Mouse (Mus musculus) limb, embryonic 14.5 days (tissue): Measurements from ENCODE around the gene Cd180. TPM values are rescaled to one million over a fixed set of nuclear protein-coding genes. Genes with fewer than 3 reads are reported as not detected.

ENCODE experiments used
- ATAC-seq: fragments of 200-750 bp; cut with Nextera tagmentation; 2 replicates; pipeline ENCODE4 v1.8.0; 2017; ENCODE audit warnings: low read depth, moderate number of reproducible peaks, moderate TSS enrichment; ENCODE audit not compliant: low FRiP score
- DNase-seq: peaks from one replicate; pipeline ENCODE4 v3.0.0-alpha.2; 2015; ENCODE audit warnings: low spot score
- H3K27ac ChIP-seq: fragments of 300-500 bp; sonication (generic); replicated peaks from 2 replicates; pipeline ENCODE4 v1.5.1; 2014; ENCODE audit warnings: low read depth, mild to moderate bottlenecking, low read length, moderate library complexity, mixed read lengths
- H3K27me3 ChIP-seq: fragments of 300-500 bp; sonication (generic); 2 replicates; pipeline ENCODE4 v1.6.1; 2014; ENCODE audit warnings: low read length, mixed read lengths; ENCODE audit not compliant: control insufficient read depth, insufficient read depth
- H3K36me3 ChIP-seq: fragments of 300-500 bp; sonication (generic); 2 replicates; pipeline ENCODE4 v1.6.1; 2014; ENCODE audit warnings: mild to moderate bottlenecking, low read length, moderate library complexity, mixed read lengths; ENCODE audit not compliant: control insufficient read depth, insufficient read depth
- H3K4me1 ChIP-seq: fragments of 300-500 bp; sonication (generic); 2 replicates; pipeline ENCODE4 v1.6.1; 2014; ENCODE audit warnings: antibody characterized with exemption, low read length, mixed read lengths; ENCODE audit not compliant: control insufficient read depth, insufficient read depth
- H3K4me2 ChIP-seq: fragments of 300-500 bp; sonication (generic); replicated peaks from 2 replicates; pipeline ENCODE4 v1.6.1; 2014; ENCODE audit warnings: low read depth, mild to moderate bottlenecking, low read length, moderate library complexity; ENCODE audit not compliant: severe bottlenecking
- H3K4me3 ChIP-seq: fragments of 300-500 bp; sonication (generic); replicated peaks from 2 replicates; pipeline ENCODE4 v1.5.1; 2014; ENCODE audit warnings: low read length
- H3K9ac ChIP-seq: fragments of 300-500 bp; sonication (generic); 2 replicates; pipeline ENCODE4 v1.6.1; 2014; ENCODE audit warnings: mild to moderate bottlenecking, low read depth, low read length, moderate library complexity; ENCODE audit not compliant: severe bottlenecking
- H3K9me3 ChIP-seq: fragments of 300-500 bp; sonication (generic); 2 replicates; pipeline ENCODE4 v1.6.1; 2016; ENCODE audit warnings: low read length; ENCODE audit not compliant: control insufficient read depth
- POLR2A ChIP-seq: fragments of 200-500 bp; IDR thresholded peaks from 2 replicates; pipeline ENCODE4 v1.8.0; 2012; ENCODE audit warnings: inconsistent platforms, mild to moderate bottlenecking, moderate library complexity, borderline replicate concordance; ENCODE audit not compliant: insufficient read depth, insufficient read length; ENCODE audit errors: extremely low read depth
- WGBS: fragments of 180-500 bp; shearing (Covaris S2); extraction: QIAGEN DNeasy Blood & Tissue Kit; methylation state at CpG from one replicate; pipeline ENCODE4 v1.1.7; 2014; 5-methylcytosine and 5-hydroxymethylcytosine counted together
- polyA plus RNA-seq, 2 experiments: library from polyadenylated mRNA; depleted of rRNA in 1 of 2; stranded (reverse) in 1 of 2; unstranded in 1 of 2; fragments of >200 nt; fragmentation: Nextera tagmentation in 1 of 2; extraction: Ambion mirVana in 1 of 2; gene quantifications; 2 replicates each; pipeline versions ENCODE4 v1.2.1 to v1.2.3; 2012 to 2014

Gene Cd180
- polyA plus RNA-seq, 2 experiments: 0.61 to 1.2 TPM

- WGBS: 84% methylated on average over 6 of the region's 6 CpGs
- Histone ChIP-seq H3K9ac (no peak overlapping the region), H3K4me2 (no peak overlapping the region), H3K27me3 (no peaks in the 10 kb centered on the region), H3K4me1 (no peaks in the 10 kb centered on the region), H3K9me3 (no peaks in the 10 kb centered on the region), H3K36me3 (no peaks in the 10 kb centered on the region), H3K4me3 (no peak overlapping the region), H3K27ac (no peak overlapping the region)
- ATAC-seq (no peak), DNase-seq (no peak)
- no peak for TF ChIP-seq POLR2A
These were observed 41.0 kb upstream of the Cd180 start for GRCm38 (mm10) chr13:102652303-102652889.

GRCm38 (mm10) chr13:102655071-102655570 lies 38.2 kb upstream of the Cd180 start:
- H3K9me3 ChIP-seq: no peaks in the 10 kb centered on the region
- ATAC-seq (no peak), DNase-seq (no peak)
- no peak overlapping the region for H3K4me2 ChIP-seq
- H3K9ac ChIP-seq: no peak overlapping the region
- WGBS: 88% methylated on average over 2 of the region's 2 CpGs
- TF ChIP-seq POLR2A: no peak
- no peaks in the 10 kb centered on the region for H3K27me3 ChIP-seq
- H3K36me3 ChIP-seq: no peaks in the 10 kb centered on the region
- H3K4me1 ChIP-seq: no peaks in the 10 kb centered on the region
- no peak overlapping the region for H3K27ac ChIP-seq
- H3K4me3 ChIP-seq: no peak overlapping the region

GRCm38 (mm10) chr13:102656153-102656690 lies 37.1 kb upstream of the Cd180 start:
- 62% methylated on average over 11 of the region's 11 CpGs for WGBS
- Histone ChIP-seq H3K36me3 (no peaks in the 10 kb centered on the region), H3K4me3 (no peak overlapping the region), H3K4me2 (no peak overlapping the region), H3K27ac (no peak overlapping the region), H3K4me1 (no peaks in the 10 kb centered on the region), H3K27me3 (no peaks in the 10 kb centered on the region), H3K9me3 (no peaks in the 10 kb centered on the region), H3K9ac (no peak overlapping the region)
- TF ChIP-seq POLR2A: no peak
- ATAC-seq: no peak
- no peak for DNase-seq

GRCm38 (mm10) chr13:102658223-102658839 lies 35.0 kb upstream of the Cd180 start:
- ATAC-seq: no peak
- Histone ChIP-seq H3K9me3 (no peaks in the 10 kb centered on the region), H3K4me2 (no peak overlapping the region), H3K27ac (no peak overlapping the region), H3K36me3 (no peaks in the 10 kb centered on the region), H3K9ac (no peak overlapping the region), H3K27me3 (no peaks in the 10 kb centered on the region), H3K4me1 (no peaks in the 10 kb centered on the region), H3K4me3 (no peak overlapping the region)
- DNase-seq: no peak
- TF ChIP-seq POLR2A: no peak
- 86% methylated on average over 6 of the region's 6 CpGs for WGBS

- no peak for TF ChIP-seq POLR2A
- Histone ChIP-seq H3K9ac (no peak overlapping the region), H3K9me3 (no peaks in the 10 kb centered on the region), H3K4me2 (no peak overlapping the region), H3K27me3 (no peaks in the 10 kb centered on the region), H3K4me3 (no peak overlapping the region), H3K36me3 (no peaks in the 10 kb centered on the region), H3K27ac (no peak overlapping the region), H3K4me1 (no peaks in the 10 kb centered on the region)
- DNase-seq (no peak), ATAC-seq (no peak)
- WGBS: 61% methylated on average over 6 of the region's 6 CpGs
These were observed 29.3 kb upstream of the Cd180 start for GRCm38 (mm10) chr13:102664041-102664440.
